Mouse (Mus musculus): ENCODE measurements around the gene Aatf. TPM values are rescaled to one million over a fixed set of nuclear protein-coding genes. Genes with fewer than 3 reads are reported as not detected.
A peak's percentile ranks its signal among the peaks of the same experiment; 100 is the strongest.

Aatf gene
- polyA plus RNA-seq, 1 experiment from 2014 or later: 51.5 TPM

DNA sequence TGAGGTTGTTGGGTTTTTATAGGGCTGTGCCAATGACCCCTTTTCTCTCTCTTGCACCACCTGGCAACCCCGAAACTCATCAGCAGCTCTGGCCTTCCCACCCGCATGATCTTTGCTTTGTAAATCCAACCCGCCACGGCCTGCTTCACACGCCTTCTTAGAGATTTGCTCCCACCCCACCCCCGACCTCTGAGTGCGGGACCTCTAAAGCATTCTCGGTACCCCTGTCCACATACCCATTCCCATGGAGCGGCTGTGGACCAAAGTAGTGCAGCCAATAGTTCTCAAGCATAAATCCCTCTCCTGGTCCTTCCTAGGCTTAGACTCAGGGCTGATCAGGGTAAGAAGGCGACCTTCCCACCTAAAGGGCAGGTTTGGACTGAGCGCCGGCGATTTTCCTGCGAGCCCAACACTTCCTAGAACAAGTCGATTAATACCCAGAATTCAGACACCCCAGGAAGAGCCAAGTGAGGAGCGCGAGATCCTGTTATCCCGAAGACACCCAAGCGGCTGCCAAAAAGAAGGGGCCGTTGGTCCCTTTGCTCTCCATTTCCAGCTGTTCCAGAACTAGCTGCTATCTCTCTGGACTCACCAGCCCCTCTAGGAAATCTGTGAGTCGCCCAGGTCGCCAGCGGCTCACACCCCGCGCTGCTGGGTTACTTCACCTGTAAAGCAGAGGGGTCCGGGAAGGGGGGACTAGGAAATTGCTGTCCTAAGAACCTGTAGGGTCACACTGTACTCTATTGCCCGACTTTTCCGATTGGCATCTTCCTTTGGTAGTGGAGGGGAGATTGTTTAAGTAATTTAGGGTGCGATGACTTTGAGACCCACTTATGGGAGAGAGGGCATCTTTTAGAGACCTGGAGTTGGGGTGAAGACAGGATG, 13.9 kb upstream of the Aatf start:
- Histone ChIP-seq H3K9ac (no peak overlapping the region), H3K4me2 (no peak overlapping the region), H3K27me3 (peaks cover 99% of the 10 kb centered on the region), H3K4me3 (no peak overlapping the region), H3K27ac (no peak overlapping the region), H3K9me3 (no peaks in the 10 kb centered on the region), H3K4me1 (peaks cover 40% of the 10 kb centered on the region), H3K36me3 (no peaks in the 10 kb centered on the region)
- ATAC-seq (ENCODE audit: insufficient number of reproducible peaks, low FRiP score, low TSS enrichment, low read depth): no peak
- 3% methylated on average over 29 of the region's 29 CpGs for WGBS

DNA sequence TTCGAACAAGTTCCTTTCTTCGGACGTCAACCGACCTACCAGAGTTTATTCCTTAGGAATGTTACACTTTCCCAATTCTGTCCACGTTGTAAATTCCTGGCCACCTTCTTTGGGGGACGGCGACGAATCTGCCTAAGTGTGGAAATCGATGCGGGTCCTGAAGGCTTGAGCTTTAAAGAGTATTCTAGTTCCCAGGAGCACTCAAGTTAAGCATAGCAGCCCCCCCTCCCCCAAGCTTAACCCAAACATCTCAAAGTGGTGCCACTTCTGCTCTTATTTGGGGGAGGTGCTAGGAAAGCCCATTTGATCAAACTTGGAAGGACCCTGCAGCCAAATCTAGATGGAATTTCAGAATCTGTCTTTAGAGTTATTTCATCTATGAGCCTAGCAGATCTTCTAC, 13.1 kb upstream of the Aatf start:
- Histone ChIP-seq H3K27ac (no peak overlapping the region), H3K4me3 (peak overlapping the region; percentile 45), H3K27me3 (peaks cover 99% of the 10 kb centered on the region), H3K9me3 (no peaks in the 10 kb centered on the region), H3K36me3 (no peaks in the 10 kb centered on the region), H3K4me1 (peaks cover 40% of the 10 kb centered on the region), H3K9ac (no peak overlapping the region), H3K4me2 (peak overlapping the region; percentile 78)
- 1% methylated on average over 10 of the region's 10 CpGs for WGBS
- no peak for ATAC-seq (ENCODE audit: insufficient number of reproducible peaks, low FRiP score, low TSS enrichment, low read depth)

DNA sequence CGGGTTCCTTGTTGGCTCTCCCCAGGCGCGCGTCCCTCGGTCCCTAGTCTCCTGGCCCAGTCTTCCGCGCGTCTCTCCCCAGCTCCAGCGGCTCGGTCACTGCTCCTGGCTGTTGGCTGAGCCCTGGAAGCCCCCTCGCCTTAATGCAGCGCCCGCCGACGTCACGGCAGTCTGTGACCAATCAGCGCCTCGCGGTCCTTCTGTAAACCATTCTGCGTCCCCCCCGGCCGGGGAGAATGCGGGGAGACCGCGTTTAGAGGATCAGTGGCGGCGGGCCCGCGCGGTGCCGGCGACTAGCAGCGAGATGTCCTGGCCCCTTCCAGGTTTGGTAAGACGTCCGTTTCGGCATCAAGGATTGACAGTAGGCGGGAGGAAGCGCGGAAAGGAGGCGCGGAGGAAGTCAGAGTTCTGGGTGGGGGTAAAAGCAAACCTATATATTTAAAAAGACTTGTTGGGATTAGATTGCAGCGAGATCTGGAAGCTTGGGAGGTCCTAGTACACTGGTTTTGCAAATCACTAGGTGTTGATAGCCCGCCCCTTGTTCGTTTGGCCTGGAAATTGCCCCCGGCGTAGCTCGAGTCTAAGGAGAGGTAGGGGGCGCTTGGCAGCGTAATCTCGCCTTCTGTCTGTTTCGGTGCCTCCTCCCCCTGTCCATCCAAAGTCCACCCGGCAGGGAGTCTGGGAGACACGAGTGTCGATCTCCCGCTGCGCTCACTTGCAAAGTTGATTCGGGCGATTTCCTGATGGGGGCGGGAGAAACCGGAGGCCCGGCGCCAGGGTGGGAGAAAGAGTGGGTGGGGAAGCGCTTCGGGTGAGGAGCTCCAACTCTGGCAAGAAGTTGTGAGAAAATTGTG, 12.3 kb upstream of the Aatf start, which contains the start of gene Lhx1:
Gene Lhx1, minus strand, starts transcription at position 115 of the 854 bp plus-strand sequence.
- ATAC-seq (ENCODE audit: insufficient number of reproducible peaks, low FRiP score, low TSS enrichment, low read depth): no peak
- WGBS: under 1% methylated on average over 64 of the region's 64 CpGs
- Histone ChIP-seq H3K36me3 (no peaks in the 10 kb centered on the region), H3K27ac (no peak within 1 kb of the TSS), H3K27me3 (peaks cover 99% of the 10 kb centered on the region), H3K4me2 (peak within 1 kb of the TSS; percentile 78), H3K4me3 (peak within 1 kb of the TSS; percentile 45), H3K4me1 (peaks cover 40% of the 10 kb centered on the region), H3K9ac (0 out of 2 replicates have a peak within 1 kb of the TSS, but pooled peaks have one; percentile 8), H3K9me3 (no peaks in the 10 kb centered on the region)

DNA sequence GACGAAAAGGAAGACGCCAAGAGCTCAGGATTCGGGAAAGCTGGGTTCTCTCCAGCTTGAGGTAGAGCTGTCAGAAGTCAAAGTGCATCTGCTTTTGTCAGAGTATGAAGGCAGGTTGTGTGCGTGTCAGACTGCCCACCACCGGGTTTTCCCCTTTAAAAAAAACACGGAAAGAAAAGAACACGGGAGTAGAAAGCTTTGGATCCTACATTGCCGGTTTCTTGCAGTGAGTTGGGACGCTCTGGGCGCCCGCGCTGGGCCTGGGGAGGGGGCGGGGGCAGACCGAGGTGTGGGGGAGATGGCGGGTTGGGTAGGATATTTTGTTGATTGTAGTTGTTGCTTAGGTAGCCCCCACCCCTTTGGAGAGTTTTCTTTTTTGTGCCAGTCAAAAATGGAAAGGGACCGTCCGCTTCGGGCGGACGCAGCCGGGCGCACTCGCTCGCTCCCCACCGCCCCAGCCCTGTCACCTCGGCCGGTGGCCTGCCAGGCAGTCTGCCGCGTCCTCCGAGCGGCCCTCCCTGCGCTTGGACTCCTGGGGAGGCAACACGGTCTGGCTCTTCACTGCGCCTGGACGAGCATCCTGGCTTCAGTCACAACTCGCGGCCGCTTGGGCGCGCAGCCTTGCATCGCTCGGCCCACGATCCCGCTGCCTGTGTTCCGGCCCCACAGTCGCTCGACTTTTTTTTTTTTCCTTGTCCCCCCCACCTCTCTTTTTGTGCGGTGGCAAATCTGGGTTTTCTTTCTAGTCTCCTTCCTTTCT, 11.4 kb upstream of the Aatf start:
- under 1% methylated on average over 45 of the region's 48 CpGs for WGBS
- Histone ChIP-seq H3K27me3 (peaks cover 99% of the 10 kb centered on the region), H3K27ac (no peak overlapping the region), H3K4me1 (peaks cover 43% of the 10 kb centered on the region), H3K4me3 (peak overlapping the region; percentile 45), H3K9ac (no peak overlapping the region), H3K4me2 (peak overlapping the region; percentile 78), H3K9me3 (no peaks in the 10 kb centered on the region), H3K36me3 (no peaks in the 10 kb centered on the region)
- ATAC-seq (ENCODE audit: insufficient number of reproducible peaks, low FRiP score, low TSS enrichment, low read depth): no peak

DNA sequence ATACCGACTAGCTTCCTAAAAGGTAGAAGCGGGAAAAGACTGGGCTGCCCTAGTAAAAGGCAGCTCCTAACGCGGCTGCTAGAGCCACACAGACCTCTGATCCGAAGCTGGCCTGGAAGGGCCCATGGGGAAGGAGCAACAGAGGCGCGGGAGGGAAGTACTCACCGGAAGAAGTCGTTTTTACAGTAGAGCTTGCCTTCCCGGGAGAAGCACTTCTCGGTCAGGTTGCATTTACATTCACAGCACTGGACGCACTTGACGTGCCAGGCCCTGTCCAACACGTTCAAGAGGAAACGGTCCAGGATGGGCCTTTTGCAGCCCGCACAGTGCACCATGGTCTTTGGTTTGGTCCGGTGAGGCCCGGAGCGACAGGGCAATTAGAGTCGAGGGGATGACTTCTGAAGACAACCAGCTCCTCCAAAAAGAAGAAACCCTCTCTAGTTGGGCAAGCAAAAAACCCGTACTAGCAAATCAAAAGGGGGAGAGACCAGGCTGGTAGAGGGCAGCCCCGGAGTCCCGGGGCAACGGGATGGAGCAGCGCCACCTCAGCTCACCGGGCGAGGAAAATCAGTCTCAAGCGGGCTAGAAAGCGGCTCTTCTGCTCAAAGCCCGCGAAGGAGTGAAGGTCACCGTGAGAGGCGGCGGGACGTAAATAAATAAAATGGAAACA, 10.7 kb upstream of the Aatf start:
- no peak overlapping the region for H3K27ac ChIP-seq
- peak overlapping the region; percentile 45; the same call in 1 of the 2 replicates for H3K4me3 ChIP-seq
- WGBS: 1% methylated on average over 35 of the region's 35 CpGs
- no peaks in the 10 kb centered on the region for H3K9me3 ChIP-seq
- ATAC-seq (ENCODE audit: insufficient number of reproducible peaks, low FRiP score, low TSS enrichment, low read depth): no peak
- peaks cover 36% of the 10 kb centered on the region for H3K4me1 ChIP-seq
- H3K27me3 ChIP-seq: peaks cover 99% of the 10 kb centered on the region
- no peaks in the 10 kb centered on the region for H3K36me3 ChIP-seq
- H3K4me2 ChIP-seq: peak overlapping the region; percentile 78; the same call in 1 of the 2 replicates
- no peak overlapping the region for H3K9ac ChIP-seq

DNA sequence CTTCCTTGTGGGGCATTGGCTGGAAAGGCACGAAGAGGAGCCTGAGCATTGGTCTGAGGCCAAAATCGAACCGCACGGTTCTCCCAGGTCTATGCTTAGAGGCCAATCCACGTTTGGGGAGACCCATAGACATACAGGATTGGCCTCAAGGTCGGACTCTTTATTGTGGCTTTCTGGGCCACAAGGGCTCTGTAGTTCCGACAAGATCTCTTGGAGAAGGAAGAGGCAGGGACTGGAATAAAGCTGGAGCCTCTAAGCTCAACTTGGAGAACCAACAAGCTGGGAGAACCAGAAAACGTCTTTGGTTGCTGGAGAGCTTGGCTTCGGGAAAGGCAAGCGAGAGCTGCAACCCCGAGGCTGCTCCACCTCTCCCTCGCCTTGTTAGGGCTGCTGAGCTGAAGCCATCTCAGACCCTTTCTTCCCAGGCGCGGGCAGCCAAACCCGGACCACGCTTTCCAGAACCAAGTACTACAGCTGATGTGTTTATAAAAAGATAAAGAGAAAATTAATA, 10.1 kb upstream of the Aatf start:
- no peak overlapping the region for H3K4me3 ChIP-seq
- no peak overlapping the region for H3K4me2 ChIP-seq
- no peak for ATAC-seq (ENCODE audit: insufficient number of reproducible peaks, low FRiP score, low TSS enrichment, low read depth)
- no peak overlapping the region for H3K27ac ChIP-seq
- WGBS: 2% methylated on average over 16 of the region's 16 CpGs
- no peak overlapping the region for H3K9ac ChIP-seq
- H3K36me3 ChIP-seq: no peaks in the 10 kb centered on the region
- H3K27me3 ChIP-seq: peaks cover 100% of the 10 kb centered on the region
- H3K9me3 ChIP-seq: no peaks in the 10 kb centered on the region
- H3K4me1 ChIP-seq: peaks cover 34% of the 10 kb centered on the region

DNA sequence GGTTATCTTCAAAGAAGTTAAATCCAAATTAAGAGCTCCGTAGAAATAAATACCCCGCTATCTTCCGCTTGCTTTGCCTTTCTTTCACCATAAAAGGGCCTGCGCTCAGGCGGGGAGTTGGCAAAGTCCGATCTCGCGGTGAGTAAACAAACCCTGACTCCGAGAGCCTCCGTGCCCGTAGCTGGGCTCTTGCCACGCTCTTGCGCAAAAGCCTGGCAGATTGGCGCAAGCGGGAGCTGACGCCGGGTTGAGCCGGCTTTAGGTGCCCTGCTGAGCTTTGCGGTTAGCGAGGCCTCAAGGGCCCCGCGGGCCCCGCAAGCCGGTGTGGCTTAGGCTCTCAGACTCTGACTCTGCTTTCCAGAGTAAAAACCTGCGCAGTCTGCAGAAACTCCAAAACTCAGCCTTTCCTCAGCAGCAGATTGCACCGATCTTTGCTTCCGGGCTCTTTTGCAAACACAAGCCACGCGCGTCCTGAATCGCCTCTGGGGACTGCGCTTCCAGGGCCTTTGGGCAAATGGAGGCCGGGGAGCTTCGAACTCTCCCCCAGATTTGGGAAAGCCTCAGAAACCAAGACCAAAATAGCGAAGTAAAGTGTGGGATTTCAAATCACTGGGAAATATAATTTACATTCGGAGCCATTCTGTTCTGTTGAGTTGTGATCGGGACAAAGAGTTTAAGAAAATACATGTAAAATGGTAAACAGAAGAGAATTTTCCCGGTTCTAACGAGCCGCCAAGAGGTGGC, 9.4 kb upstream of the Aatf start:
- H3K9ac ChIP-seq: no peak overlapping the region
- no peaks in the 10 kb centered on the region for H3K9me3 ChIP-seq
- H3K27me3 ChIP-seq: peaks cover 94% of the 10 kb centered on the region
- under 1% methylated on average over 40 of the region's 40 CpGs for WGBS
- peaks cover 34% of the 10 kb centered on the region for H3K4me1 ChIP-seq
- ATAC-seq (ENCODE audit: insufficient number of reproducible peaks, low FRiP score, low TSS enrichment, low read depth): no peak
- no peaks in the 10 kb centered on the region for H3K36me3 ChIP-seq
- H3K4me2 ChIP-seq: peak overlapping the region; percentile 10; the same call in 1 of the 2 replicates
- H3K4me3 ChIP-seq: peak overlapping the region; percentile 12
- H3K27ac ChIP-seq: no peak overlapping the region

DNA sequence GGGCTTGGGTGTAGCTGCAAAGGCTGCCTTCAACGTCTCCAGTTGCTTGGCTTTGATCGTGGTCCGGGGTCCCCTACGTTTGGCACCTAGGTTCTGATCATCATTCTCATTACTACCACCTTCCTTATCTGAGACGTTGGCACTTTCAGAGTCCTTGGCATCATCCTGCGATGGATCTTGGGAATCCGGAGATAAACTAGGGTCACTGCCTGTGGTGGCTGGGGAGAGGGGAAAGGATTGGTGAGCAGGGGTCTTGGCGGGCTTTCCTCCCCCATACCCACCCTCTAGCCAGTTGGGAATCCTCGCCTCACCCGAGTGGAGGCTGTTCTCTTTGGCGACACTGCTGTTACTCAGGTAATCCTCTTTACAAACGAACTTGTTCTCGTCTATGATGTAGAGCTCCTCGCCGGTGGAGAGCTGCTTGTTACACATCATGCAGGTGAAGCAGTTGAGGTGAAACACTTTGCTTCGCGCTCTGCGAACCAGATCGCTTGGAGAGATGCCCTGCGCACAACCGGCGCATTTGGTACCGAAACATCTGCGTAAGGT, 8.5 kb upstream of the Aatf start:
- Histone ChIP-seq H3K9ac (no peak overlapping the region), H3K4me2 (no peak overlapping the region), H3K27ac (no peak overlapping the region), H3K4me1 (peaks cover 34% of the 10 kb centered on the region), H3K27me3 (peaks cover 91% of the 10 kb centered on the region), H3K4me3 (no peak overlapping the region), H3K9me3 (no peaks in the 10 kb centered on the region), H3K36me3 (no peaks in the 10 kb centered on the region)
- no peak for ATAC-seq (ENCODE audit: insufficient number of reproducible peaks, low FRiP score, low TSS enrichment, low read depth)
- WGBS: 12% methylated on average over 24 of the region's 24 CpGs

DNA sequence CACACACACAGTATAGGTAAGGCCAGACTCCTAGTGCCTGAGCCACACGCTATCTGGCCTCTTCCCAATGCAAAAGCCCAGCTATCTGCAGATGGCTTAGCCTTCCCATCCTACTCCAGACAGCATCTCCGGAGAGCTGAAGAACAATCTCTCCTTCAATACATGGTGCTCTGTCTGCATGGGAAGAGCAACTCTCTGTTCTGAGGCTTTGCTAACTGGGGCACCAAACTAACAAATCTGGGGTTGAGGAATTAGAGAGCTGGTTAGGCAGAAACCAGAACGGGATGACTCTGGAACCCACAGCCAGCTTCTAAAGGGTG, 7.7 kb upstream of the Aatf start:
- no peak overlapping the region for H3K4me2 ChIP-seq
- H3K9me3 ChIP-seq: no peaks in the 10 kb centered on the region
- H3K27ac ChIP-seq: no peak overlapping the region
- H3K9ac ChIP-seq: no peak overlapping the region
- H3K36me3 ChIP-seq: no peaks in the 10 kb centered on the region
- no peak overlapping the region for H3K4me3 ChIP-seq
- WGBS: 31% methylated on average over 3 of the region's 3 CpGs
- H3K27me3 ChIP-seq: peaks cover 91% of the 10 kb centered on the region
- no peak for ATAC-seq (ENCODE audit: insufficient number of reproducible peaks, low FRiP score, low TSS enrichment, low read depth)
- peaks cover 32% of the 10 kb centered on the region for H3K4me1 ChIP-seq

DNA sequence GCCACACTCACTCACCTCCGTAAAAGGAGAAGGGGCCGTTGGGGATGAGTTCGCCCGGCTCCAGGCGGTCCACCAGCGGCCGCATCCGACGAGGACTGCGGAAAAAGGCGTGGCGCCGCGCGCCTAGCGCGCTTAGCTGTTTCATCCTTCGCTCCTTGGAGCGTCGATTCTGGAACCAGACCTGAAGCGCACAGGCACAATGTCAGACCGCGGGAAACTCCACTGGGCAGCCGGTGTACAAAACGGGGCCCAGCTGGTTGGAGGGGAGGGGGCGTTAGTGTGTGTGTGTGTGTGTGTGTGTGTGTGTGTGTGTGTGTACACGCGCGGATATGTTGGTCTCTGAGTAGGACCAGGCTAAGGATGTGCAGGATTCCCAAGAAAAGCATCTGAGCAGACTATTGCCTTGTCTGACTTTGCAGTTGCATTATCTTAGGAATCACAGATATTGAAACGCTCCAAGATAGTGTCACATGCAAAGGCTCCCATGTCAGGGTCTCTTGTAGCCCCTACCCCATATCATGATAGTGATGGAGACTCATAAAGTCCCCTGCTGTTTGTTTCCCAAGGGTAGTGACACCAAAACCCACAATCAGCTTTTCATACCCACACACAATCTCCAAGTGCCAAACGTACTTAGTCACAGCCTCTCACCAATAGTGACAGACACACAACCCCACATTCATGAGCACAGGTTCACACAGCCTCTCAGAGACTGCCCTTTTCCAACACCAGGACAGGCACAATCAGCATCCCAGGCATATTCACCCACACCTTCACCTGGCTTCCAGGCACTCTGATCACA, 7.1 kb upstream of the Aatf start:
- H3K27me3 ChIP-seq: peaks cover 91% of the 10 kb centered on the region
- H3K9ac ChIP-seq: no peak overlapping the region
- H3K36me3 ChIP-seq: no peaks in the 10 kb centered on the region
- peak overlapping the region; percentile 8; the same call in 1 of the 2 replicates for H3K4me3 ChIP-seq
- ATAC-seq (ENCODE audit: insufficient number of reproducible peaks, low FRiP score, low TSS enrichment, low read depth): no peak
- H3K4me2 ChIP-seq: no peak overlapping the region
- WGBS: 6% methylated on average over 31 of the region's 31 CpGs
- peaks cover 26% of the 10 kb centered on the region for H3K4me1 ChIP-seq
- no peaks in the 10 kb centered on the region for H3K9me3 ChIP-seq
- no peak overlapping the region for H3K27ac ChIP-seq
